Mouse (Mus musculus) spleen, adult 2 months (tissue): Measurements from ENCODE around the gene Gtf3c2.

Source experiments
- CTCF ChIP-seq: fragments of 200-500 bp; IDR thresholded peaks from 2 replicates; pipeline ENCODE4 v1.5.1; 2011; ENCODE audit warnings: mild to moderate bottlenecking, inconsistent platforms; ENCODE audit not compliant: insufficient read depth, insufficient read length, insufficient replicate concordance; ENCODE audit errors: extremely low read depth
- POLR2A ChIP-seq: fragments of 200-500 bp; IDR thresholded peaks from 2 replicates; pipeline ENCODE4 v1.6.1; 2011; ENCODE audit warnings: low read depth, low read length, inconsistent platforms

GRCm38 (mm10) chr5:31222696-31223095 is 42.8 kb upstream of the Gtf3c2 start:
- no peak for TF ChIP-seq POLR2A
- TF ChIP-seq CTCF, result no peak
